Mouse (Mus musculus): ENCODE results near the gene P2ry2. TPM values are rescaled to one million over a fixed set of nuclear protein-coding genes. Genes with fewer than 3 reads are reported as not detected.

Gene P2ry2
- polyA plus RNA-seq, 1 experiment from 2014 or later = 2.6 TPM

DNA sequence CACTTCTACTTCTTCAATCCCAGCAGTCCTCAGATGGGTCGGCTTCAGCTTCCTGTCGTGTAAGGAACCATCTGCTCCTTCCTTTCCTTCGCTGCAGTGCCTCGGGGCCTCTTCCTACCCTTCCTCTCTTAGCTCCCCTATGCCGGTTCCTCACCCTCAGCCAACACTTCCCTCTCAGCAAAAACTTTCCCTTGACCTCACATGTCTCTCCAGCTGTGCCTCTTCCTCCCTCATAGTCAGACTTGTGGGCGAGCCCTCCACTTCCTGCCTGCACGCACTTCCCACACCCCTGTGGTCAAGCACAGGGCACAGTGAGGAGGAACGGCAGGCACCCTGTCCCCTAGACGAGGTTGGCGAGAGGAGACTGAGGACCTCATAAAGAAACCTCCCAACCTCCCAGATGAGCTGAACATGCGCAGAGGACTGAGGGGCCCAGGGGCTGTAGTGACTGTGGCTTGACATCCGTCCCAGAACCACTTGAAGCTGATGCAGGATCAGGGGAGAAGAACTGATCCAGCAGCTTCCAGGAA is 62.1 kb downstream of the P2ry2 start:
- no peaks in the 10 kb centered on the region for H3K9me3 ChIP-seq (ENCODE audit: control insufficient read depth)
- H3K9ac ChIP-seq (ENCODE audit: low read depth, low read length) = no peak overlapping the region
- no peak overlapping the region for H3K4me2 ChIP-seq (replicated peaks; ENCODE audit: low read depth)
- H3K36me3 ChIP-seq (ENCODE audit: control insufficient read depth, insufficient read depth) = no peaks in the 10 kb centered on the region
- ATAC-seq = no peak
- WGBS = 59% methylated on average over 12 of the region's 12 CpGs
- H3K27me3 ChIP-seq (replicated peaks; ENCODE audit: control insufficient read depth, insufficient read depth, low read length) = no peaks in the 10 kb centered on the region
- peaks cover 3% of the 10 kb centered on the region; the same call in 1 of the 2 replicates for H3K4me1 ChIP-seq (replicated peaks; ENCODE audit: control insufficient read depth, insufficient read depth, low read length)
- no peak overlapping the region for H3K27ac ChIP-seq (ENCODE audit: low read depth, low read length)
- no peak overlapping the region for H3K4me3 ChIP-seq (ENCODE audit: low read depth, low read length)
- TF ChIP-seq CTCF (IDR thresholded peaks at IDR 0.05; ENCODE audit: low read depth) = no peak

DNA sequence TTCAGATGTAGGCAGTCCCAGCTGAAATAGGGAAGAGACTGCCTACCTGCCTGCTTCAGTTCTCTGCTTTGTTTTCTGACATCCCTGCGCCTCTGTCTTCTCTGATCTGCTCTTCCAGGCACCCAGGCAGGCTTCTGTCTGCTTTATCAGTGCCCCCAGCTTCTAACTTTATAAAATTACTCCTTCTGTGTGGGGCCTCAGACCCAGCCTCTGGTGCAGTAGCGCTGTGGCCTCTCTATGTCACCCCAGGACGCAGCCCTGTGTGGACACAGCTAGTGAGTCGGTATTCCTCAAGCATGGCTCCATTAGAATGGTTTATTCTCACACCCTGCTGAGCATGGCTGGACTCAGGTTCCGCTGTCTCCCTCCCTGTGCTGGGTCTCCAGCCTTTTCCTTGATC is 62.6 kb downstream of the P2ry2 start:
- TF ChIP-seq CTCF (IDR thresholded peaks at IDR 0.05; ENCODE audit: low read depth) = no peak
- H3K27ac ChIP-seq (ENCODE audit: low read depth, low read length) = peak overlapping the region; percentile 1; the same call in 1 of the 2 replicates
- no peak for ATAC-seq
- peaks cover 3% of the 10 kb centered on the region; the same call in 1 of the 2 replicates for H3K4me1 ChIP-seq (replicated peaks; ENCODE audit: control insufficient read depth, insufficient read depth, low read length)
- H3K9ac ChIP-seq (ENCODE audit: low read depth, low read length) = no peak overlapping the region
- 80% methylated on average over 5 of the region's 5 CpGs for WGBS
- H3K4me3 ChIP-seq (ENCODE audit: low read depth, low read length) = no peak overlapping the region
- no peaks in the 10 kb centered on the region for H3K27me3 ChIP-seq (replicated peaks; ENCODE audit: control insufficient read depth, insufficient read depth, low read length)
- no peaks in the 10 kb centered on the region for H3K9me3 ChIP-seq (ENCODE audit: control insufficient read depth)
- no peak overlapping the region for H3K4me2 ChIP-seq (replicated peaks; ENCODE audit: low read depth)
- no peaks in the 10 kb centered on the region for H3K36me3 ChIP-seq (ENCODE audit: control insufficient read depth, insufficient read depth)

Other genes with a start within 250 kb of the P2ry2 start
- gene Relt, start 149.4 kb downstream of the P2ry2 start, polyA plus RNA-seq (2015; fragmentation: Nextera tagmentation; extraction: Ambion mirVana) = 0.78 and 1.0 TPM in 2 replicates
- gene Arhgef17, start 80.8 kb downstream of the P2ry2 start, polyA plus RNA-seq (2015; fragmentation: Nextera tagmentation; extraction: Ambion mirVana) = 2.0 and 2.5 TPM in 2 replicates
- gene P2ry6, start 38.2 kb downstream of the P2ry2 start, polyA plus RNA-seq (2015; fragmentation: Nextera tagmentation; extraction: Ambion mirVana) = 5.7 and 7.0 TPM in 2 replicates
- gene Fchsd2, start 80.0 kb upstream of the P2ry2 start, polyA plus RNA-seq (2015; fragmentation: Nextera tagmentation; extraction: Ambion mirVana) = 20.1 and 26.1 TPM in 2 replicates